Mouse (Mus musculus) limb, embryonic 14.5 days (tissue): Measurements from ENCODE around the gene Igsf6. TPM values are rescaled to one million over a fixed set of nuclear protein-coding genes. Genes with fewer than 3 reads are reported as not detected.
"Not testable (repeated sequence)": the region's sequence is repeated elsewhere in the genome, so short reads cannot be mapped to it uniquely, and the experiment has no call there.

Source experiments
- ATAC-seq: fragments of 200-750 bp; cut with Nextera tagmentation; 2 replicates; pipeline ENCODE4 v1.8.0; 2017; ENCODE audit warnings: low read depth, moderate number of reproducible peaks, moderate TSS enrichment; ENCODE audit not compliant: low FRiP score
- DNase-seq: peaks from one replicate; pipeline ENCODE4 v3.0.0-alpha.2; 2015; ENCODE audit warnings: low spot score
- H3K27ac ChIP-seq: fragments of 300-500 bp; sonication (generic); replicated peaks from 2 replicates; pipeline ENCODE4 v1.5.1; 2014; ENCODE audit warnings: low read depth, mild to moderate bottlenecking, low read length, moderate library complexity, mixed read lengths
- H3K27me3 ChIP-seq: fragments of 300-500 bp; sonication (generic); 2 replicates; pipeline ENCODE4 v1.6.1; 2014; ENCODE audit warnings: low read length, mixed read lengths; ENCODE audit not compliant: control insufficient read depth, insufficient read depth
- H3K36me3 ChIP-seq: fragments of 300-500 bp; sonication (generic); 2 replicates; pipeline ENCODE4 v1.6.1; 2014; ENCODE audit warnings: mild to moderate bottlenecking, low read length, moderate library complexity, mixed read lengths; ENCODE audit not compliant: control insufficient read depth, insufficient read depth
- H3K4me1 ChIP-seq: fragments of 300-500 bp; sonication (generic); 2 replicates; pipeline ENCODE4 v1.6.1; 2014; ENCODE audit warnings: antibody characterized with exemption, low read length, mixed read lengths; ENCODE audit not compliant: control insufficient read depth, insufficient read depth
- H3K4me2 ChIP-seq: fragments of 300-500 bp; sonication (generic); replicated peaks from 2 replicates; pipeline ENCODE4 v1.6.1; 2014; ENCODE audit warnings: low read depth, mild to moderate bottlenecking, low read length, moderate library complexity; ENCODE audit not compliant: severe bottlenecking
- H3K4me3 ChIP-seq: fragments of 300-500 bp; sonication (generic); replicated peaks from 2 replicates; pipeline ENCODE4 v1.5.1; 2014; ENCODE audit warnings: low read length
- H3K9ac ChIP-seq: fragments of 300-500 bp; sonication (generic); 2 replicates; pipeline ENCODE4 v1.6.1; 2014; ENCODE audit warnings: mild to moderate bottlenecking, low read depth, low read length, moderate library complexity; ENCODE audit not compliant: severe bottlenecking
- H3K9me3 ChIP-seq: fragments of 300-500 bp; sonication (generic); 2 replicates; pipeline ENCODE4 v1.6.1; 2016; ENCODE audit warnings: low read length; ENCODE audit not compliant: control insufficient read depth
- POLR2A ChIP-seq: fragments of 200-500 bp; IDR thresholded peaks from 2 replicates; pipeline ENCODE4 v1.8.0; 2012; ENCODE audit warnings: inconsistent platforms, mild to moderate bottlenecking, moderate library complexity, borderline replicate concordance; ENCODE audit not compliant: insufficient read depth, insufficient read length; ENCODE audit errors: extremely low read depth
- WGBS: fragments of 180-500 bp; shearing (Covaris S2); extraction: QIAGEN DNeasy Blood & Tissue Kit; methylation state at CpG from one replicate; pipeline ENCODE4 v1.1.7; 2014; 5-methylcytosine and 5-hydroxymethylcytosine counted together
- polyA plus RNA-seq, 2 experiments: library from polyadenylated mRNA; depleted of rRNA in 1 of 2; stranded (reverse) in 1 of 2; unstranded in 1 of 2; fragments of >200 nt; fragmentation: Nextera tagmentation in 1 of 2; extraction: Ambion mirVana in 1 of 2; gene quantifications; 2 replicates each; pipeline versions ENCODE4 v1.2.1 to v1.2.3; 2012 to 2014

Gene Igsf6
- polyA plus RNA-seq, 2 experiments: 0.97 to 2.2 TPM

DNA sequence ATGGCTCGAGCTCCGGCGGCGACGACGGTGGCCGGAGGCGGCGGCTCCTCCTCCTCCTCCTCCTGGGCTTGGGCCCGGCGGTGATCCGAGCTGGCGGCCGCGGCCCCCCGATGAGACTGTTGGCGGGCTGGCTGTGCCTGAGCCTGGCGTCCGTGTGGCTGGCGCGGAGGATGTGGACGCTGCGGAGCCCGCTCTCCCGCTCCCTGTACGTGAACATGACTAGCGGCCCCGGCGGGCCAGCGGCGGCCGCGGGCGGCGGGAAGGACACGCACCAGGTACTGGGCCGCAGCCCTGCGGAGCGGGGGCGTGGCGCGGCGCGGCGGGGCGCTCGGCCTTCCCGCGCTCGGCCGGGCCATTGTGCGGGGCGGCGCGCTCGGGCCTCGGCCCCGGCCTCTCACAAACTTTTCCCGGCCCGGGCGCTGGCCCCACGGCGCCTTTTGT, 39.7 kb downstream of the Igsf6 start:
- peaks cover 36% of the 10 kb centered on the region for H3K4me1 ChIP-seq
- no peaks in the 10 kb centered on the region for H3K27me3 ChIP-seq
- H3K27ac ChIP-seq: peak overlapping the region; percentile 98
- peak overlapping the region; percentile 94 for H3K4me3 ChIP-seq
- 0% methylated on average over 27 of the region's 63 CpGs for WGBS
- peak; percentile 10 for DNase-seq
- no peaks in the 10 kb centered on the region for H3K36me3 ChIP-seq
- H3K9ac ChIP-seq: peak overlapping the region; percentile 99
- no peaks in the 10 kb centered on the region for H3K9me3 ChIP-seq
- TF ChIP-seq POLR2A: no peak
- peak overlapping the region; percentile 70 for H3K4me2 ChIP-seq
- peak; percentile 63 for ATAC-seq

GRCm38 (mm10) chr7:121033856-121034652, 40.3 kb downstream of the Igsf6 start, which contains the start of gene Mettl9:
Mettl9 (plus strand) TSS chr7:121034445.
- Histone ChIP-seq H3K9me3 (no peaks in the 10 kb centered on the region), H3K4me1 (peaks cover 30% of the 10 kb centered on the region), H3K4me2 (peak within 1 kb of the TSS; percentile 70), H3K9ac (peak within 1 kb of the TSS; percentile 99), H3K27ac (peak within 1 kb of the TSS; percentile 98), H3K4me3 (peak within 1 kb of the TSS; percentile 94), H3K36me3 (no peaks in the 10 kb centered on the region), H3K27me3 (no peaks in the 10 kb centered on the region)
- peak; percentile 99 for ATAC-seq
- TF ChIP-seq POLR2A: peak; percentile 75; the same call in 1 of the 2 replicates
- 2% methylated on average over 38 of the region's 43 CpGs for WGBS
- peak; percentile 92 for DNase-seq

- H3K9me3 ChIP-seq, H3K36me3 ChIP-seq, H3K9ac ChIP-seq, H3K27me3 ChIP-seq, H3K27ac ChIP-seq, H3K4me1 ChIP-seq, ATAC-seq, H3K4me3 ChIP-seq, H3K4me2 ChIP-seq, DNase-seq: not testable (repeated sequence)
Measured at GRCm38 (mm10) chr7:121029947-121030346, 44.4 kb downstream of the Igsf6 start.

- no peak for TF ChIP-seq POLR2A
- Histone ChIP-seq H3K27ac (no peak overlapping the region), H3K9me3 (no peaks in the 10 kb centered on the region), H3K4me1 (peaks cover 6% of the 10 kb centered on the region), H3K36me3 (no peaks in the 10 kb centered on the region), H3K4me2 (no peak overlapping the region), H3K4me3 (no peak overlapping the region), H3K9ac (no peak overlapping the region), H3K27me3 (no peaks in the 10 kb centered on the region)
- WGBS: 28% methylated on average over 3 of the region's 3 CpGs
- ATAC-seq (no peak), DNase-seq (no peak)
Measured at GRCm38 (mm10) chr7:121026300-121026699, 48.1 kb downstream of the Igsf6 start.

DNA sequence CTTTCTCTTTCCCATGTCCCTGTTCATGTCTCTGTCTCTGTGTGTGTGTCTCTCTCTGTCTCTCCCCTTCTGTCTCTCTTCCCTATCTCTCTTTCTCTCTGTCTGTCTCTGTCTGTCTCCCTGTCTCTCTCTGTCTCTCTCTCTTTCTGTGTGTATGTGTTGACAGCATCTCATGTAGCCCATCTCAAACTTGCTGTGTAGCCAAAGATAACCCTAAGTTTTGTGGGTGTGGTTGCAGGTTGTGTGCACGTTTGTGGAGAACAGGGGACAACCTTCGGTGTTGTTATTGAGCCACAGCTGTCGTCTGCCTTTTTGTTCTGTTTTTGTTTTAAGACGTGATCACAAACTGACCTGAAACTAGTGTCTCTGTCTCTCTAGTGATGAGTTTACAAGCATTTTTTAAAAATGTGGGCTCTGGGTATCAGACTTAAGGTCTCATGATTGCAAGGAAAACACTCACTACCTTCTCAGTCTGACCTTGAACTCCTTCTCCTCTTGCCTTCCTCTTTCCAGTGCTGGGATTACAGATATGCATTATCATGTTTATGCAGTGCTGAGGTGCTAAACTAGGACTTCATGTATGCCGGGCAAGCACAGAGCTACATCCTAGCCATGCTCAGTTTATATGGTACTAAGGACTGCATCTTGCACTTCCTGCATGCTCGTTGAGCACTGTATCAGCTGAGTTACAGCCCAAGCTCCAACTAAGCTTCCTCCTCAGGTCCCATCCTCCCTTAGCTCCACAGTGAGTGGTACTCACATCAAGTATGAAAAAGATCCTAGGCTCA, 49.0 kb downstream of the Igsf6 start:
- TF ChIP-seq POLR2A: no peak
- Histone ChIP-seq H3K4me1 (peaks cover 8% of the 10 kb centered on the region), H3K27ac (no peak overlapping the region), H3K4me2 (no peak overlapping the region), H3K9me3 (no peaks in the 10 kb centered on the region), H3K36me3 (no peaks in the 10 kb centered on the region), H3K4me3 (no peak overlapping the region), H3K27me3 (no peaks in the 10 kb centered on the region), H3K9ac (no peak overlapping the region)
- WGBS: 55% methylated on average over 6 of the region's 6 CpGs
- ATAC-seq (no peak), DNase-seq (no peak)
